Mouse (Mus musculus) intestine, postnatal 0 days (tissue): ENCODE data around the gene Fam20b. TPM values are rescaled to one million over a fixed set of nuclear protein-coding genes. Genes with fewer than 3 reads are reported as not detected.

Experiments used
- ATAC-seq: fragments of 200-750 bp; cut with Nextera tagmentation; 2 replicates; pipeline ENCODE4 v1.8.0; 2017; ENCODE audit warnings: mild to moderate bottlenecking, moderate TSS enrichment, moderate library complexity
- H3K27ac ChIP-seq: fragments of 300-500 bp; sonication (generic); 2 replicates; pipeline ENCODE4 v1.5.1; 2014; ENCODE audit warnings: mild to moderate bottlenecking, low read depth, low read length, moderate library complexity
- H3K27me3 ChIP-seq: fragments of 300-500 bp; sonication (generic); replicated peaks from 2 replicates; pipeline ENCODE4 v1.6.1; 2014; ENCODE audit warnings: low read length, mixed read lengths; ENCODE audit not compliant: control insufficient read depth, insufficient read depth
- H3K36me3 ChIP-seq: fragments of 300-500 bp; sonication (generic); 2 replicates; pipeline ENCODE4 v1.6.1; 2014; ENCODE audit warnings: mild to moderate bottlenecking, moderate library complexity; ENCODE audit not compliant: control insufficient read depth, insufficient read depth
- H3K4me1 ChIP-seq: fragments of 300-500 bp; sonication (generic); replicated peaks from 2 replicates; pipeline ENCODE4 v1.6.1; 2014; ENCODE audit warnings: antibody characterized with exemption, low read length, mixed read lengths; ENCODE audit not compliant: control insufficient read depth, insufficient read depth
- H3K4me2 ChIP-seq: fragments of 300-500 bp; sonication (generic); replicated peaks from 2 replicates; pipeline ENCODE4 v1.6.1; 2014; ENCODE audit warnings: low read depth, mild to moderate bottlenecking, moderate library complexity
- H3K4me3 ChIP-seq: fragments of 300-500 bp; sonication (generic); 2 replicates; pipeline ENCODE4 v1.5.1; 2014; ENCODE audit warnings: low read depth, low read length
- H3K9ac ChIP-seq: fragments of 300-500 bp; sonication (generic); 2 replicates; pipeline ENCODE4 v1.6.1; 2014; ENCODE audit warnings: mild to moderate bottlenecking, low read depth, low read length
- H3K9me3 ChIP-seq: fragments of 300-500 bp; sonication (generic); 2 replicates; pipeline ENCODE4 v1.6.1; 2016; ENCODE audit warnings: mixed run types; ENCODE audit not compliant: control insufficient read depth
- CTCF ChIP-seq: sonication (generic); IDR thresholded peaks from 2 replicates; pipeline ENCODE4 v1.5.1; 2016; ENCODE audit warnings: low read depth, mild to moderate bottlenecking, control low read depth, antibody characterized with exemption, moderate library complexity
- WGBS: fragments of 180-500 bp; shearing (Covaris S2); extraction: QIAGEN DNeasy Blood & Tissue Kit; methylation state at CpG from one replicate; pipeline ENCODE4 v1.1.7; 2014; 5-methylcytosine and 5-hydroxymethylcytosine counted together
- polyA plus RNA-seq: library from polyadenylated mRNA; unstranded; fragments of >200 nt; fragmentation: Nextera tagmentation; extraction: Ambion mirVana; gene quantifications from 2 replicates; pipeline ENCODE4 v1.2.1, GENCODE M21; 2015

Gene Fam20b
- polyA plus RNA-seq, 1 experiment from 2014 or later = 35.4 TPM

GRCm38 (mm10) chr1:156644780-156645523 lies 73.9 kb downstream of the Fam20b start:
- WGBS = 71% methylated on average over 13 of the region's 13 CpGs
- ATAC-seq = no peak

GRCm38 (mm10) chr1:156644061-156644460 lies 74.8 kb downstream of the Fam20b start:
- no peaks in the 10 kb centered on the region for H3K9me3 ChIP-seq
- H3K27ac ChIP-seq = no peak overlapping the region
- H3K4me1 ChIP-seq = no peaks in the 10 kb centered on the region
- H3K36me3 ChIP-seq = peaks cover 29% of the 10 kb centered on the region
- no peak overlapping the region for H3K4me3 ChIP-seq
- no peak for TF ChIP-seq CTCF
- no peaks in the 10 kb centered on the region for H3K27me3 ChIP-seq
- H3K9ac ChIP-seq = no peak overlapping the region
- no peak for ATAC-seq
- H3K4me2 ChIP-seq = no peak overlapping the region
- 85% methylated on average over 10 of the region's 10 CpGs for WGBS

More at GRCm38 (mm10) chr1:156644780-156645523, 73.9 kb downstream of the Fam20b start:
- no peaks in the 10 kb centered on the region for H3K9me3 ChIP-seq
- H3K4me3 ChIP-seq = no peak overlapping the region
- H3K27ac ChIP-seq = no peak overlapping the region
- H3K36me3 ChIP-seq = peaks cover 28% of the 10 kb centered on the region
- H3K9ac ChIP-seq = no peak overlapping the region
- no peak for TF ChIP-seq CTCF
- H3K27me3 ChIP-seq = no peaks in the 10 kb centered on the region
- no peaks in the 10 kb centered on the region for H3K4me1 ChIP-seq
- H3K4me2 ChIP-seq = no peak overlapping the region

- Histone ChIP-seq H3K36me3 (peaks cover 29% of the 10 kb centered on the region), H3K27me3 (no peaks in the 10 kb centered on the region), H3K27ac (no peak overlapping the region; the same call in 1 of the 2 replicates), H3K4me2 (no peak overlapping the region), H3K4me3 (no peak overlapping the region), H3K9me3 (no peaks in the 10 kb centered on the region), H3K4me1 (no peaks in the 10 kb centered on the region), H3K9ac (no peak overlapping the region)
- no peak for TF ChIP-seq CTCF
- WGBS = 68% methylated on average over 12 of the region's 12 CpGs
- ATAC-seq = no peak
Measured at GRCm38 (mm10) chr1:156642813-156643212, 76.1 kb downstream of the Fam20b start.

- H3K27ac ChIP-seq = no peak overlapping the region
- no peaks in the 10 kb centered on the region for H3K27me3 ChIP-seq
- no peak overlapping the region for H3K4me3 ChIP-seq
- no peaks in the 10 kb centered on the region for H3K9me3 ChIP-seq
- no peak for ATAC-seq
- WGBS = 88% methylated on average over 10 of the region's 10 CpGs
- H3K4me2 ChIP-seq = no peak overlapping the region
- H3K9ac ChIP-seq = no peak overlapping the region
- H3K36me3 ChIP-seq = peaks cover 29% of the 10 kb centered on the region
- TF ChIP-seq CTCF = no peak
- no peaks in the 10 kb centered on the region for H3K4me1 ChIP-seq
Measured at GRCm38 (mm10) chr1:156641808-156642207, 77.1 kb downstream of the Fam20b start.

- Histone ChIP-seq H3K36me3 (peaks cover 36% of the 10 kb centered on the region), H3K9ac (no peak overlapping the region), H3K9me3 (no peaks in the 10 kb centered on the region), H3K4me2 (no peak overlapping the region), H3K4me3 (no peak overlapping the region), H3K27me3 (no peaks in the 10 kb centered on the region), H3K4me1 (no peaks in the 10 kb centered on the region), H3K27ac (no peak overlapping the region)
- ATAC-seq = no peak
- 72% methylated on average over 4 of the region's 4 CpGs for WGBS
- peak; percentile 67 for TF ChIP-seq CTCF
Measured at GRCm38 (mm10) chr1:156640577-156640976, 78.3 kb downstream of the Fam20b start.

- no peak for ATAC-seq
- Histone ChIP-seq H3K4me2 (no peak overlapping the region), H3K4me3 (no peak overlapping the region), H3K36me3 (peaks cover 48% of the 10 kb centered on the region), H3K9ac (no peak overlapping the region), H3K27me3 (no peaks in the 10 kb centered on the region), H3K27ac (no peak overlapping the region), H3K4me1 (no peaks in the 10 kb centered on the region), H3K9me3 (no peaks in the 10 kb centered on the region)
- TF ChIP-seq CTCF = no peak
- 87% methylated on average over 5 of the region's 5 CpGs for WGBS
Measured at GRCm38 (mm10) chr1:156639455-156639854, 79.4 kb downstream of the Fam20b start.
